Mouse (Mus musculus): Measurements from ENCODE around the gene Nhlrc4. TPM values are rescaled to one million over a fixed set of nuclear protein-coding genes. Genes with fewer than 3 reads are reported as not detected.

The Nhlrc4 gene
- total and polyA plus RNA-seq, 3 experiments, result 0.33 to 2.7 (median 0.38) TPM

DNA sequence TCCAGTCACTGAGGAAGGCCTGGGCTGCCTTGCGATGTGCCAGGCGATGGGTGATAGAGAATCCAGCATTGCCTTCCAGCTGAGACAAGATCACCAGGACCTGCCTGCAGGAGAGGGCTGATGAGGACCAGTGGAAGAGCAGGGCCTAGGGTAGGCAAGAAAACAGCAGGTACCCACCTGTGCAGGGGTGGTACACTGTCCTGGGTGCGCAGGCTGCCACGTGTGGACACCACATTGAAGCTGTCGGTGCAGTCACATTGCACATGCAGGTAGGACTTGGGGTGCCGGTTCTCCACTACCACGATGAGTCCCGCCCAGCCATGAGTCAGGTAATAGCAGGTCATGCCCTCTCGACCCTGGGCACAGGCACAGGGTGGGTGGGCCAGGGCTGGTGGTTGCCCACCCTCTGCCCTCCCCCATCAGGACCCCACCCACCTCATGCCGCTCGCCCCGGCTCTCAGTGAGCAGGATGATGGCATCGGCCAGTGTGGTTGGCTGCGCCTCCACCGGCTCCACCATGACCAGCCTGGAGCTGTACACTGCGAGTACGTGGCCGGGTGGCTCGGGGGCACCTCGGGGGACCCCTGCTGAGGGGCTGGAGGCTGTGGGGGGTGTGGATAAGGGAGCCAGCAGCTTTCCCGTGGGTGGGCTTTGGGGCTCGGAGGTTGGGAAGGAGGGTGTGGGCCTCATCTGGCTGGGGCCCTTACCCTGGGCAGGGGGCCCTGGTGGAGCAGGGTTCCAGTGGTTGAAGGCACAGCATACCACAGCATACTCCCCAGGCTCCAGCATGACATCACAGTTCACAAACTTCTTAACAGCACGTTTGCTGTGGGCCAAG, 15.1 kb upstream of the Nhlrc4 start:
- H3K9me3 ChIP-seq (replicated peaks), result no peaks in the 10 kb centered on the region
- no peak for ATAC-seq (ENCODE audit: extremely low read depth, insufficient number of reproducible peaks, low FRiP score, poor library complexity, severe bottlenecking)
- H3K4me1 ChIP-seq (ENCODE audit: insufficient read depth, low read depth, low read length), result peaks cover 55% of the 10 kb centered on the region
- H3K27me3 ChIP-seq (ENCODE audit: insufficient read depth, low read length), result no peaks in the 10 kb centered on the region; the same call in 1 of the 2 replicates
- no peak for DNase-seq (ENCODE audit: low spot score)
- peak overlapping the region; percentile 13 for H3K4me3 ChIP-seq (ENCODE audit: low read depth, low read length)
- TF ChIP-seq POLR2AphosphoS5 (IDR thresholded peaks at IDR 0.05; ENCODE audit: insufficient replicate concordance, low read depth, low read length) (no peak), GATA2 (IDR thresholded peaks at IDR 0.05; ENCODE audit: borderline replicate concordance, low read depth, low read length) (no peak), CTCF (IDR thresholded peaks at IDR 0.05; ENCODE audit: low read depth, low read length) (no peak), TAL1 (conservative IDR thresholded peaks at IDR 0.05; ENCODE audit: low read depth, low read length) (no peak), GATA1 (IDR thresholded peaks at IDR 0.05; ENCODE audit: borderline replicate concordance, low read length) (no peak)
- peaks cover 87% of the 10 kb centered on the region for H3K36me3 ChIP-seq (replicated peaks)

DNA sequence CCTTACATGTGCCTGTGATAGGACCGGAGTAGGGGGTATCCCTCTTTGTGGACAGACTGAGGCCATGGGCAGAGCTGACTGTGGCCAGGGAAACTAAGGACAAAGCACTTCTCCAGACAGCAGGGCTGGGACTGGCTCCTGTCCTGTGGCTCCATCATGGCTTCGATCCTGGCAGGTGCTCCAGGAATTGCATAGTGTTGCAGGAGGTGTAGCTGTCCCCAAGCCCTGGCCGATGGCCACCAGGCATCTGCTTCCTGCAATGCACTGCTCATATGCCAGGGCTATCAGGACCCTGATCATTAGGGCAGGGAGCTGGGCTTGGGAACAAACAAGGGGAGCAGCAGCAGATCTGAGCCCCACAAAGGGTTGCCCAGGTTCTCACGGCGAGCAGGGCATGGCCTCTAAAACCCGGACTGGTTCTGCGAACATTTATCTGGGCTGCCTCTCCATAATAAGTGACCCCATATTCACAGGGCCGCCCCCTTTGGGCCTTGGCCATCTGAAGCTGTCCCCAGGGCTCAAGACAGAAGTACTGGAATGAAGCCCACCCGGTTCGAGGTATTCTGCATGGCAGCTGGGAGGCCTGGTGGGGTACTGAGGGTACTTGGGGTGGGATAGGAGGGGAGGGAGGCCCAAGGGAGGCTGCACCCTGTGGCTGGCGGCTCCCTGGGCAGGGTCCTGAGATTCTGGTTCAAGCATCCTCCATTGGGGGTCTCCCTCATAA, 14.2 kb upstream of the Nhlrc4 start:
- Histone ChIP-seq H3K4me1 (ENCODE audit: insufficient read depth, low read depth, low read length) (peaks cover 45% of the 10 kb centered on the region), H3K4me3 (ENCODE audit: low read depth, low read length) (0 out of 2 replicates have a peak overlapping the region, but pooled peaks have one; percentile 13), H3K27me3 (ENCODE audit: insufficient read depth, low read length) (no peaks in the 10 kb centered on the region; the same call in 1 of the 2 replicates), H3K9me3 (replicated peaks) (no peaks in the 10 kb centered on the region), H3K36me3 (replicated peaks) (peaks cover 78% of the 10 kb centered on the region)
- no peak for ATAC-seq (ENCODE audit: extremely low read depth, insufficient number of reproducible peaks, low FRiP score, poor library complexity, severe bottlenecking)
- no peak for DNase-seq (ENCODE audit: low spot score)
- TF ChIP-seq POLR2AphosphoS5 (IDR thresholded peaks at IDR 0.05; ENCODE audit: insufficient replicate concordance, low read depth, low read length), result no peak
- no peak for TF ChIP-seq GATA1 (IDR thresholded peaks at IDR 0.05; ENCODE audit: borderline replicate concordance, low read length)
- no peak for TF ChIP-seq TAL1 (conservative IDR thresholded peaks at IDR 0.05; ENCODE audit: low read depth, low read length)
- TF ChIP-seq CTCF (IDR thresholded peaks at IDR 0.05; ENCODE audit: low read depth, low read length), result no peak
- no peak for TF ChIP-seq GATA2 (IDR thresholded peaks at IDR 0.05; ENCODE audit: borderline replicate concordance, low read depth, low read length)

DNA sequence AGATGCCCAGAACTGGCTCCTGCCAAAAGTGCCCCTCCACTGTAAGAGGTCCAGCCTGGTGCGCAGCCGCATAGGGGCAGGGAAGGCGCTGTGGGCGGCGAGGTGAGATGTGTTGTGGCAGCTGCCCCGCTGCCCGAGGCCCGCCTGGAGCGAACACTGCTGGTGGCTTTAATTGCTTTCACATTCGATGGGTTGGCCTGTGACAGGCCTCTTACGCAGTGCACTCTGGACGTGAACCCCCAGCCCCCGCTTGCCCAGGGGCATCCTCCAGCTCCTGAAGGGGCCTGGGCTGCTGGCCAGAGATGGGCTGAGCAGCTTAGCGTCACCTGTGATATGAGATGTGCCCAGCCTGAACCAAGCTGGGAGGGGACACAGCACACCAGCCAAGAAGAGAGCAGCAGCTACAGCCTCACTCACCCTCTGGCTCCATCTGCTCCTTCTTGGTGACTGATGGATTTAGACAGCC, 12.9 kb upstream of the Nhlrc4 start:
- Histone ChIP-seq H3K27me3 (ENCODE audit: insufficient read depth, low read length) (peaks cover 10% of the 10 kb centered on the region), H3K4me1 (ENCODE audit: insufficient read depth, low read depth, low read length) (peaks cover 32% of the 10 kb centered on the region), H3K4me3 (ENCODE audit: low read depth, low read length) (no peak overlapping the region), H3K36me3 (replicated peaks) (peaks cover 65% of the 10 kb centered on the region), H3K9me3 (replicated peaks) (no peaks in the 10 kb centered on the region)
- DNase-seq (ENCODE audit: low spot score) (no peak), ATAC-seq (ENCODE audit: extremely low read depth, insufficient number of reproducible peaks, low FRiP score, poor library complexity, severe bottlenecking) (no peak)
- TF ChIP-seq GATA1 (IDR thresholded peaks at IDR 0.05; ENCODE audit: borderline replicate concordance, low read length) (no peak), POLR2AphosphoS5 (IDR thresholded peaks at IDR 0.05; ENCODE audit: insufficient replicate concordance, low read depth, low read length) (no peak), GATA2 (IDR thresholded peaks at IDR 0.05; ENCODE audit: borderline replicate concordance, low read depth, low read length) (no peak), TAL1 (conservative IDR thresholded peaks at IDR 0.05; ENCODE audit: low read depth, low read length) (no peak), CTCF (IDR thresholded peaks at IDR 0.05; ENCODE audit: low read depth, low read length) (no peak)

- peaks cover 20% of the 10 kb centered on the region for H3K27me3 ChIP-seq (ENCODE audit: insufficient read depth, low read length)
- H3K4me1 ChIP-seq (ENCODE audit: insufficient read depth, low read depth, low read length), result peaks cover 30% of the 10 kb centered on the region
- TF ChIP-seq GATA1 (IDR thresholded peaks at IDR 0.05; ENCODE audit: borderline replicate concordance, low read length), result no peak
- TF ChIP-seq TAL1 (conservative IDR thresholded peaks at IDR 0.05; ENCODE audit: low read depth, low read length), result no peak
- TF ChIP-seq CTCF (IDR thresholded peaks at IDR 0.05; ENCODE audit: low read depth, low read length), result no peak
- no peak for TF ChIP-seq GATA2 (IDR thresholded peaks at IDR 0.05; ENCODE audit: borderline replicate concordance, low read depth, low read length)
- no peak for TF ChIP-seq POLR2AphosphoS5 (IDR thresholded peaks at IDR 0.05; ENCODE audit: insufficient replicate concordance, low read depth, low read length)
- no peak for DNase-seq (ENCODE audit: low spot score)
- H3K4me3 ChIP-seq (ENCODE audit: low read depth, low read length), result no peak overlapping the region
- peaks cover 3% of the 10 kb centered on the region for H3K9me3 ChIP-seq (replicated peaks)
- ATAC-seq (ENCODE audit: extremely low read depth, insufficient number of reproducible peaks, low FRiP score, poor library complexity, severe bottlenecking), result no peak
- peaks cover 55% of the 10 kb centered on the region for H3K36me3 ChIP-seq (replicated peaks)
These were observed 11.9 kb upstream of the Nhlrc4 start for GRCm38 (mm10) chr17:25956631-25957030.

GRCm38 (mm10) chr17:25956201-25956600, 11.4 kb upstream of the Nhlrc4 start:
- peaks cover 24% of the 10 kb centered on the region for H3K27me3 ChIP-seq (ENCODE audit: insufficient read depth, low read length)

DNA sequence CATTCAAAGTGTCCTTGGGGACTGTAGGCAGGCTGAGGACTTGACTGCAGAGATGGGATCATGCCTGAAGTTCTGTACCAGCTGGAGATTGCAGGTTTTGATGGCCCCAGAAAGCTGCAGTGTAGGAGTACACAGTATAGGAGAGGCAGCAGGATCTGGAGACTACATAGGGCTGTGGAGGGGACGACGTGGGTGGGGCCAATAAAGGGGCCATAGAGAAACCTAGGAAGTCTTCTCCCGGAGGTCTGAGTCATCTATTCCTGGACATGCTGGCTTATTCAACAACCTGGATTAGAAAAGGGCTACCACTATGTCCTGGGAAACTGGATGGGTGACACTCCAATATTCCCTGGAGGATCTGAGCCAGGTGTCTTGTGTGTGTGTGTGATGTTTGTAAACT, 11.0 kb upstream of the Nhlrc4 start:
- peaks cover 48% of the 10 kb centered on the region for H3K36me3 ChIP-seq (replicated peaks)
- DNase-seq (ENCODE audit: low spot score) (no peak), ATAC-seq (ENCODE audit: extremely low read depth, insufficient number of reproducible peaks, low FRiP score, poor library complexity, severe bottlenecking) (no peak)
- H3K4me1 ChIP-seq (ENCODE audit: insufficient read depth, low read depth, low read length), result peaks cover 30% of the 10 kb centered on the region
- H3K27me3 ChIP-seq (ENCODE audit: insufficient read depth, low read length), result peaks cover 27% of the 10 kb centered on the region
- peaks cover 5% of the 10 kb centered on the region for H3K9me3 ChIP-seq (replicated peaks)
- H3K4me3 ChIP-seq (ENCODE audit: low read depth, low read length), result no peak overlapping the region
- TF ChIP-seq CTCF (IDR thresholded peaks at IDR 0.05; ENCODE audit: low read depth, low read length) (no peak), POLR2AphosphoS5 (IDR thresholded peaks at IDR 0.05; ENCODE audit: insufficient replicate concordance, low read depth, low read length) (no peak), TAL1 (conservative IDR thresholded peaks at IDR 0.05; ENCODE audit: low read depth, low read length) (no peak), GATA2 (IDR thresholded peaks at IDR 0.05; ENCODE audit: borderline replicate concordance, low read depth, low read length) (no peak), GATA1 (IDR thresholded peaks at IDR 0.05; ENCODE audit: borderline replicate concordance, low read length) (no peak)

More at GRCm38 (mm10) chr17:25956201-25956600, 11.4 kb upstream of the Nhlrc4 start:
- Histone ChIP-seq H3K4me1 (ENCODE audit: insufficient read depth, low read depth, low read length) (peaks cover 30% of the 10 kb centered on the region), H3K36me3 (replicated peaks) (peaks cover 51% of the 10 kb centered on the region), H3K4me3 (ENCODE audit: low read depth, low read length) (no peak overlapping the region), H3K9me3 (replicated peaks) (peaks cover 5% of the 10 kb centered on the region)
- ATAC-seq (ENCODE audit: extremely low read depth, insufficient number of reproducible peaks, low FRiP score, poor library complexity, severe bottlenecking) (no peak), DNase-seq (ENCODE audit: low spot score) (no peak)
- TF ChIP-seq CTCF (IDR thresholded peaks at IDR 0.05; ENCODE audit: low read depth, low read length) (no peak), GATA1 (IDR thresholded peaks at IDR 0.05; ENCODE audit: borderline replicate concordance, low read length) (no peak), TAL1 (conservative IDR thresholded peaks at IDR 0.05; ENCODE audit: low read depth, low read length) (no peak), GATA2 (IDR thresholded peaks at IDR 0.05; ENCODE audit: borderline replicate concordance, low read depth, low read length) (no peak), POLR2AphosphoS5 (IDR thresholded peaks at IDR 0.05; ENCODE audit: insufficient replicate concordance, low read depth, low read length) (no peak)
